In the genomic region with DNA sequence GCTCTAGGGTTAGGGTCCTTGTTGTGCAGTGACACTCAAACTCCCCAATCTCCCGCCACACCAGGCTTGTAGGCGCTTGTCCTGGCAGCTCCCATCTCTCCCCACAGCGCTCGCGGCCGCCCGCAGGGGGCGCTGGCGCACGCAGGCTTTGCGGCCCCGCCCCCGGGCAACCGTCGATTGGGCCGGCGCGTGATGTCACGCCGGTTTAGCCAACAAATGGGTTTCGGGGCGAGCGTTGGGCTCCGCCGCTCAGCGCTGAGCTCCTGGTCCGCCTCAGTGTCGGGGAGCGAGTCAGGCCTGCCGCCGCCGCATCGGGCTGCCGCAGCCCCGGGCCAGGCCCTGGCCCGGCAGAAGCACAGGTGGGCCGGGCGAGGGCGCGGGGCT, we compare ENCODE assay signal across 9 mouse cellular contexts. TPM values are rescaled to one million over a fixed set of nuclear protein-coding genes. Genes with fewer than 3 reads are reported as not detected.
A peak's percentile ranks its signal among the peaks of the same experiment; 100 is the strongest.
DNase-seq lines count a peak whose midpoint lies in the region; ATAC-seq and TF ChIP-seq lines count a peak whose summit lies in the region.
"Had no signal": no experiment of that assay in that cellular context is flagged by ENCODE, and none has a peak within 500 bp of the region (broad histone marks: within the 10 kb centered on the region; RNA-seq: fewer than 3 reads in every experiment).

No protein-coding gene starts in this region.

- peak; percentile 91 for ATAC-seq in CD4-positive, CD25-positive, alpha-beta regulatory T cell, adult 4 months
- ATAC-seq in erythroid progenitor cell, adult 5-6 weeks (replicated peaks; ENCODE audit: low FRiP score, poor library complexity, severe bottlenecking), result peak; percentile 91
- ATAC-seq in heart, embryonic 13.5 days (ENCODE audit: extremely low read depth, insufficient number of reproducible peaks, low FRiP score, low TSS enrichment), result peak; percentile 84
- ATAC-seq in kidney, postnatal 0 days (replicated peaks; ENCODE audit: low FRiP score, low read depth), result peak; percentile 96

- peak; percentile 93 for TF ChIP-seq POLR2A in liver, adult 2 months (IDR thresholded peaks at IDR 0.05; ENCODE audit: extremely low read depth, insufficient read depth, low read length)
- TF ChIP-seq POLR2A in myocyte (IDR thresholded peaks at IDR 0.05; ENCODE audit: insufficient read length, low read depth), result peak; percentile 90

- H3K27me3 ChIP-seq in heart, embryonic 13.5 days (replicated peaks), result no peaks in the 10 kb centered on the region
- H3K27me3 ChIP-seq in kidney, postnatal 0 days (ENCODE audit: insufficient read depth, low read length), result no peaks in the 10 kb centered on the region
- no peaks in the 10 kb centered on the region for H3K27me3 ChIP-seq in liver, adult 2 months (ENCODE audit: control insufficient read depth, insufficient read depth, low read length)
- peaks cover 8% of the 10 kb centered on the region for H3K27me3 ChIP-seq in myocyte (ENCODE audit: control insufficient read depth, insufficient read depth, insufficient read length)

- under 1% methylated on average over 40 of the region's 40 CpGs for WGBS in heart, embryonic 13.5 days
- under 1% methylated on average over 40 of the region's 40 CpGs for WGBS in kidney, postnatal 0 days
- under 1% methylated on average over 36 of the region's 40 CpGs for WGBS in liver, adult 2 months

- peak; percentile 96 for TF ChIP-seq CTCF in kidney, postnatal 0 days (IDR thresholded peaks at IDR 0.05; ENCODE audit: low read depth)
- TF ChIP-seq CTCF in liver, adult 2 months (IDR thresholded peaks at IDR 0.05; ENCODE audit: low read depth, low read length), result peak; percentile 91

- H3K79me2 ChIP-seq in liver, adult 2 months (ENCODE audit: control insufficient read depth, insufficient read depth, low read length), result peaks cover 31% of the 10 kb centered on the region
- peaks cover 25% of the 10 kb centered on the region for H3K79me2 ChIP-seq in myocyte (ENCODE audit: control insufficient read depth, insufficient read depth)

- H3K9ac ChIP-seq in heart, embryonic 13.5 days, result peak overlapping the region; percentile 98
- H3K9ac ChIP-seq in kidney, postnatal 0 days (ENCODE audit: low read depth, low read length), result peak overlapping the region; percentile 93
- peak overlapping the region; percentile 97 for H3K9ac ChIP-seq in liver, adult 2 months (ENCODE audit: low read depth, low read length)

- peak overlapping the region; percentile 77 for H3K4me2 ChIP-seq in heart, embryonic 13.5 days
- H3K4me2 ChIP-seq in kidney, postnatal 0 days (ENCODE audit: low read length), result peak overlapping the region; percentile 78
- no peak overlapping the region for H3K4me2 ChIP-seq in myocyte (ENCODE audit: low read depth)

- DNase-seq in kidney, postnatal 0 days (ENCODE audit: low spot score), result peak; percentile 95
- DNase-seq in liver, adult 2 months (ENCODE audit: extremely low read depth, low read depth, low spot score), result peak; percentile 73
- peak; percentile 97 to 99 for DNase-seq in spleen, postnatal 4 days (ENCODE audit: low spot score in 2 of 2)

- peak overlapping the region; percentile 69 for H3K27ac ChIP-seq in brown adipose tissue, adult 24 weeks (replicated peaks; ENCODE audit: low read depth, low read length)
- peak overlapping the region; percentile 90 for H3K27ac ChIP-seq in heart, embryonic 13.5 days (replicated peaks)
- H3K27ac ChIP-seq in kidney, postnatal 0 days, result peak overlapping the region; percentile 91
- peak overlapping the region; percentile 87 for H3K27ac ChIP-seq in liver, adult 2 months (replicated peaks; ENCODE audit: insufficient read depth, low read depth, low read length)
- H3K27ac ChIP-seq: macrophage had no signal

- H3K36me3 ChIP-seq in heart, embryonic 13.5 days, result peaks cover 5% of the 10 kb centered on the region; the same call in 1 of the 2 replicates
- no peaks in the 10 kb centered on the region for H3K36me3 ChIP-seq in kidney, postnatal 0 days (ENCODE audit: insufficient read depth, low read length)
- H3K36me3 ChIP-seq in liver, adult 2 months (ENCODE audit: control insufficient read depth, insufficient read depth, low read length), result no peaks in the 10 kb centered on the region; the same call in 1 of the 2 replicates
- H3K36me3 ChIP-seq in myocyte (ENCODE audit: control insufficient read depth, insufficient read depth), result no peaks in the 10 kb centered on the region

- H3K4me3 ChIP-seq in brown adipose tissue, adult 24 weeks (ENCODE audit: insufficient read depth, low read depth, low read length), result peak overlapping the region; percentile 93
- H3K4me3 ChIP-seq in heart, embryonic 13.5 days, result peak overlapping the region; percentile 93
- H3K4me3 ChIP-seq in kidney, postnatal 0 days (replicated peaks; ENCODE audit: low read depth, low read length), result peak overlapping the region; percentile 88
- H3K4me3 ChIP-seq in liver, adult 2 months (ENCODE audit: insufficient read depth, low read depth, low read length), result peak overlapping the region; percentile 69
- peak overlapping the region; percentile 30 for H3K4me3 ChIP-seq in myocyte

- no peaks in the 10 kb centered on the region for H3K9me3 ChIP-seq in heart, embryonic 13.5 days
- no peaks in the 10 kb centered on the region for H3K9me3 ChIP-seq in kidney, postnatal 0 days (replicated peaks; ENCODE audit: low read length)

- peaks cover 10% of the 10 kb centered on the region for H3K4me1 ChIP-seq in brown adipose tissue, adult 24 weeks (ENCODE audit: control insufficient read depth, insufficient read depth, insufficient read length, low read length)
- H3K4me1 ChIP-seq in heart, embryonic 13.5 days, result peaks cover 33% of the 10 kb centered on the region
- no peaks in the 10 kb centered on the region for H3K4me1 ChIP-seq in kidney, postnatal 0 days (replicated peaks; ENCODE audit: insufficient read depth, low read length)
- peaks cover 20% of the 10 kb centered on the region for H3K4me1 ChIP-seq in liver, adult 2 months (ENCODE audit: control insufficient read depth, insufficient read depth, low read length)

- peak overlapping the region; percentile 78 for H3ac ChIP-seq in myocyte (ENCODE audit: control insufficient read depth, insufficient read length)

TF ChIP-seq in myocyte, 11 proteins besides CTCF, POLR2A, EP300 and RAD21:
- TF ChIP-seq POLR2AphosphoS2 (IDR thresholded peaks at IDR 0.05; ENCODE audit: insufficient read length, low read depth) (peak; percentile 77), TCF3 (IDR thresholded peaks at IDR 0.05; ENCODE audit: insufficient read length, low read depth) (no peak)

RNA-seq across cellular contexts. Expression of gene Fbxo34, which starts 22.1 kb away (rescaled TPM):
- 10 to 100 TPM in 1 of 2 experiments, 1 to 10 TPM in 1; 9.5 to 16.1 TPM for polyA plus RNA-seq in CD4-positive, CD25-positive, alpha-beta regulatory T cell, adult 4 months (2017; shearing (Covaris generic))
- 4.9 and 7.5 TPM in 2 replicates for polyA plus RNA-seq in brown adipose tissue, adult 24 weeks (2012; ENCODE audit: insufficient read depth, insufficient read length, missing spikeins)
- 23.9 and 37.8 TPM in 2 replicates for total RNA-seq in erythroid progenitor cell, adult 5-6 weeks (2015; ENCODE audit: low replicate concordance)
- total RNA-seq in erythroid progenitor cell, adult 5-6 weeks (2017; ENCODE audit: low replicate concordance), result 54.2 and 68.8 TPM in 2 replicates
- polyA plus RNA-seq in heart, embryonic 13.5 days (2015; fragmentation: Nextera tagmentation; extraction: Ambion mirVana), result 15.1 and 16.0 TPM in 2 replicates
- polyA plus RNA-seq in kidney, postnatal 0 days (2015; fragmentation: Nextera tagmentation; extraction: Ambion mirVana), result 18.9 and 21.1 TPM in 2 replicates
- 12.7 and 15.6 TPM in 2 replicates for total RNA-seq in liver, adult 2 months (2014; rRNA removed)
- polyA plus RNA-seq in liver, adult 2 months (2012; rRNA removed), result 7.3 and 9.7 TPM in 2 replicates
- 10.7 TPM for polyA plus RNA-seq in myocyte (2012; fragmentation: generic; extraction: Trizol)

RNA-seq across cellular contexts. Expression of gene Dlgap5, which starts 54.1 kb away (rescaled TPM):
- 10 to 100 TPM; 11.4 to 13.0 TPM for polyA plus RNA-seq in CD4-positive, CD25-positive, alpha-beta regulatory T cell, adult 4 months (2017; shearing (Covaris generic))
- polyA plus RNA-seq in brown adipose tissue, adult 24 weeks (2012; ENCODE audit: insufficient read depth, insufficient read length, missing spikeins), result not detected in 2 replicates
- total RNA-seq in erythroid progenitor cell, adult 5-6 weeks (2015; ENCODE audit: low replicate concordance), result 394 and 480 TPM in 2 replicates
- total RNA-seq in erythroid progenitor cell, adult 5-6 weeks (2017; ENCODE audit: low replicate concordance), result 402 and 449 TPM in 2 replicates
- polyA plus RNA-seq in heart, embryonic 13.5 days (2015; fragmentation: Nextera tagmentation; extraction: Ambion mirVana), result 31.0 and 33.4 TPM in 2 replicates
- polyA plus RNA-seq in kidney, postnatal 0 days (2015; fragmentation: Nextera tagmentation; extraction: Ambion mirVana), result 12.1 and 16.8 TPM in 2 replicates
- 0.74 and 1.2 TPM in 2 replicates for total RNA-seq in liver, adult 2 months (2014; rRNA removed)
- 0.04 TPM in 1 of 2 replicates, not detected in the other for polyA plus RNA-seq in liver, adult 2 months (2012; rRNA removed)
- polyA plus RNA-seq in myocyte (2012; fragmentation: generic; extraction: Trizol), result 16.3 TPM

Comparison
In these comparisons a context has a peak if more than half of its experiments do, and no peak if none do; other contexts are left out.
1. Peak in every context shown above with its lines: DNase-seq, ATAC-seq, H3K4me3 ChIP-seq and H3K27ac ChIP-seq.
2. H3K4me3 ChIP-seq: peak in every context shown above with its lines; median percentile 93 in brown adipose tissue, adult 24 weeks; 93 in heart, embryonic 13.5 days; 88 in kidney, postnatal 0 days; 69 in liver, adult 2 months; 30 in myocyte.
3. RNA of gene Dlgap5, which starts 54.1 kb away (polyA plus RNA-seq): 31.0 to 33.4 TPM in heart, embryonic 13.5 days, 16.3 TPM in myocyte (single experiment), 11.4 to 13.0 TPM in CD4-positive, CD25-positive, alpha-beta regulatory T cell, adult 4 months and 12.1 to 16.8 TPM in kidney, postnatal 0 days; 0.04 TPM in liver, adult 2 months and not detected in brown adipose tissue, adult 24 weeks; every median in the first group is over 10 times any median in the second.